Mouse (Mus musculus) liver, postnatal 0 days (tissue): Measurements from ENCODE around the gene Syt15.

Source experiments
- CTCF ChIP-seq: sonication (generic); IDR thresholded peaks from 2 replicates; pipeline ENCODE4 v1.5.1; 2016; ENCODE audit warnings: antibody characterized with exemption, low read depth
- EP300 ChIP-seq: IDR thresholded peaks from 2 replicates; pipeline ENCODE4 v1.6.1; 2016; ENCODE audit warnings: antibody characterized with exemption, low read depth, mild to moderate bottlenecking

- TF ChIP-seq CTCF (no peak), EP300 (no peak)
These were observed 3.8 kb upstream of the Syt15 start for GRCm38 (mm10) chr14:34215451-34216127.
